Mouse (Mus musculus): Measurements from ENCODE around the gene Gpat2. TPM values are rescaled to one million over a fixed set of nuclear protein-coding genes. Genes with fewer than 3 reads are reported as not detected.
A peak's percentile ranks its signal among the peaks of the same experiment; 100 is the strongest.

Gene Gpat2
- total RNA-seq, 2 experiments from 2014 or later = not detected

DNA sequence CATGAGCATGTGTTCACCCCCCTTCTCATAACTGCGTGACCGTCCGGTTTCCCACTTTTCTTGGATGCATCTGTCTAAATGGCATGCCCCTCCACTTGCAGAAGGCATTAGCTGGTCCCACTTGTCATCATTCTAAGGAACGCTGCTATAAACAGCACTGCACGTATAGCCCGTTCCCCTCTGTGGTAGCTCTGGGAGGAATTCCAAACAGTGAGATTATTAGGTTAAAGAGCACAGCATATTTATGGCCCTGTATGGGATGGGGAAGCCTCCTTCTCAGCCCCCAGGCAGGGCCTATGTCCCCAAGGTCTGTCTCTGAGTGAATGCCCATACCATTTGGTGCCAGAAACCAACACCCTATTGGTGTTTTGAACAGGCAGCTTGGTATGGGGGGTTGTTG lies 13.9 kb upstream of the Gpat2 start:
- intact Hi-C loops (cut with DNase I) = no loop called here
- DNase-seq = no peak
- Histone ChIP-seq H3K27ac (no peak overlapping the region), H3K4me3 (no peak overlapping the region)
- no peak for TF ChIP-seq CTCF (IDR thresholded peaks at IDR 0.05)

DNA sequence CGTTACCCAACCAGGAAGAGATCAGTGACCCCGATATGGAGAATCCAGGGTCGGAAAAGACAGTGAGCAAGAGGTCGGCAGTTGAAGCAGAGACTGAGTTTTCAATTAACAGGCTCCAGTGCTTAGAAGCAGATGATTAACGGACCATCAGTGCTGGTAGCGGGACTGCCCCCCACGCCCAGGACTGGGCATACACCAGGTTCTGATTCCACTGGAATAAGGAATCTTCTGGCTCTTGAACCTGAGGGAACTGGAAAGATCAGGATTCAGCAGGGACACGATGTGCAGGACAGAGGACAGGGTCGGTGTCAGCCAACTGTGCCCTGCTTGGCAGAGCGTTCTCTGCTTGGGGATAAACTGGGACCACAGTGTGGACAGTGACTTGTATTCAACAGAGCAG lies 9.2 kb upstream of the Gpat2 start:
- intact Hi-C loops (cut with DNase I) = no loop called here
- TF ChIP-seq CTCF (IDR thresholded peaks at IDR 0.05) = no peak
- no peak overlapping the region for H3K4me3 ChIP-seq
- DNase-seq = no peak
- H3K27ac ChIP-seq = no peak overlapping the region

DNA sequence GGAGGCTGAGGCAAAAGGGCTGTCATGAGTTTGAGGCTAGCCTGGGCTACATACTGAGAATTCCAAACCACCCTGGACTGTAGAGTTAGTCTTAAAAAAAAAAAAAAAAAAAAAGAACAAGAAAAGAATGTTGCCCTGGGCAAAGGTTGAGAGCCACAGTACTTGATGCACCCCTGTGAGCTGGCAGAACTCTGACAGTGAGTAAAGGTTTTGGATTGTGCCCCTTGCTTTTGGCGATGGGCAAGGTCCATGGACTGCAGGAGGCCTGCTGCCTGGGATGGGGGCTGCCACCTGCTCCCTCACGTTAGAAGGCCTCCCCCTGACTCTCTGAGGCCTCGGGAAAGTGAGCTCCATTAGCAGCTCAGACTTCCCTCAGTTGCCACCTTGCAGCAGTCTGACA lies 8.3 kb upstream of the Gpat2 start:
- no peak for TF ChIP-seq CTCF (IDR thresholded peaks at IDR 0.05)
- H3K27ac ChIP-seq = no peak overlapping the region
- no peak overlapping the region for H3K4me3 ChIP-seq
- no peak for DNase-seq
- intact Hi-C loops (cut with DNase I) = no loop called here

DNA sequence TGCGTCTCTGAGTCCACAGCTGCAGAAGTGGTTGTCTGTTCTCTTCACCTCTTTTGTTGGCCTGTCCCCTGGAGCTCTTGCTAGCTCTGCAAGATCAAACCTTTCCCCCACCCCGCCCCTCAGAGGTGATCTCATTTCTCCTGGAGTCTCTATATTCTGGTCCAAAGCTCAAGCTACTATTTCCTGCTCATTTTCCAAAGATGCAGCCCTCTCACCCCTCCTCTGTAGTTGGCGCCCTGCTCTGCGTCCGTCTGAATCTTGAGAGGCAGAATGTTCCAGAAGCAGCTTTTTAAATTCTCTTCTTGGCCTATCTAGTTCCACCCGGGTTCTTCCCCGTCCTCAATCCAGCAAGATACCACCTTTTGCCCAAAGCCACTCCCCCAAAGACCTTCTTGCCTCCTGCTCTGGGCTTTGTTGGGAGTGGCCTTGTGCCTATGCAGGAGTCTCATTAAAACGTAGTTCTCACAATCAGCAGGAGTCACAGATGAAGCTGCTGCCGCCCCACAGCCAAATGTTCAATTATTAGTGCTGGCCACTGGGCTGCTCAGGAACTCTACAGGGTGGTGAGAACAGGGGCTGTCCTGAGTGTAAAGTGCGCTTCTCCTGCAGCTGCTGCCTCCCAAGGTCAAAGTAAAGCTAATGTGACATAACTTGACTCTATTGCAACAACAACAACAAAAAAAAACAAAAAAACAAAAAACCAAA lies 6.6 kb upstream of the Gpat2 start:
- no peak overlapping the region for H3K4me3 ChIP-seq
- DNase-seq = no peak
- intact Hi-C loops (cut with DNase I) = no loop called here
- TF ChIP-seq CTCF (IDR thresholded peaks at IDR 0.05) = no peak
- H3K27ac ChIP-seq = no peak overlapping the region

DNA sequence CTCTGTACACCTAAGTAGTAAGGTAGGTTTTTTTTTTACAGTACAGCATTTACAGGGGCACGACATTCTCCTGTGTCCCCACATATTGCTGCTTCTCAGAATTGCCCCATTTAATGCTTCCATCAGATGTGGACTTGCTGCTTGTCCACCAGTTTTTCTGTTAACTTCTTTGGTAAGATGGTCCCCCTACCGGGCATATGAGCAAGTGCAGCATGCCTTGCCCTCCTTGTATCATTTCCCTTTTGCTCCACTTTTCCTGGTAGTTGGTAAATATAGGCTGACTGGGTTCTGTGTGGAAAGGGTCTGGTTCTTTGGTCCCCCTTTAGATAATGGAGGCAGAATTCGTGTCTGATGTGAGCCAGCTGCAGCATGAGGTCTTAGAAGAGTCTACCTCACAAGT lies 5.2 kb downstream of the Gpat2 start:
- H3K27ac ChIP-seq = no peak overlapping the region
- intact Hi-C loops (cut with DNase I) = loop anchor here (2.0 kb wide), 1 partner anchor 67 kb away; the partner anchor contains the start of gene Adra2b
- H3K4me3 ChIP-seq = no peak overlapping the region
- peak; percentile 77 for TF ChIP-seq CTCF (IDR thresholded peaks at IDR 0.05)
- peak; percentile 37 for DNase-seq

DNA sequence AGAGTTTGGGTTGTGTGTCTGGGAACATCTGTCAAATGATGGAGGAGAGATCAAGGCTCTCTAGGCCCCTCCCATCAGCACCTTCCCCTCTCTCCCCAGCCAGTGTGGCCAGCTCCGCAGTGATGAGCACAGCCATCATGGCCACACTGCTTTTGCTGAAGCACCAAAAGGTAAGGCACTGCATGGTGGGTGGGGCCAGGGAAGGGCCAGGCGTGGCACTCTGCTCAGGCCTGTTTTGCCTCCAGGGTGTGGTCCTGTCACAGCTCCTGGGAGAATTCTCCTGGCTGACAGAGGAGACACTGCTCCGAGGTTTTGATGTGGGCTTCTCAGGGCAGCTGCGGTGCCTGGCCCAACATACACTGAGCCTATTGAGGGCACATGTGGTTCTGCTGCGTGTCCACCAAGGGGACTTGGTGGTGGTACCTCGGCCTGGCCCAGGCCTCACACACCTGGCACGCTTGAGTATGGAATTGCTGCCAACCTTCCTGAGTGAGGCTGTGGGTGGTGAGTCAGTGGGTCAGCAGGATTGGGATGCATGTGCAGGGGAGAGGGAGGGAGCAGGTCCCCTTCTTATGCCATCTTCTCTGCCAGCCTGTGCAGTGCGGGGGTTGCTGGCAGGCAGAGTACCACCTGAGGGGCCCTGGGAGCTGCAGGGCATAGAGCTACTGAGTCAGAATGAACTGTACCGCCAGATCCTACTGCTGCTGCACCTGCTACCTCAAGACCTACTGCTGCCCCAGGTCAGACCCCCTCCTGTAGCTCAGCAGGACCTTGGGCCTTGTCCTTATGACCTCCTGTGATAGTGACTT lies 8.7 kb downstream of the Gpat2 start:
- no peak for TF ChIP-seq CTCF (IDR thresholded peaks at IDR 0.05)
- DNase-seq = no peak
- Histone ChIP-seq H3K27ac (no peak overlapping the region), H3K4me3 (no peak overlapping the region)
- intact Hi-C loops (cut with DNase I) = no loop called here

DNA sequence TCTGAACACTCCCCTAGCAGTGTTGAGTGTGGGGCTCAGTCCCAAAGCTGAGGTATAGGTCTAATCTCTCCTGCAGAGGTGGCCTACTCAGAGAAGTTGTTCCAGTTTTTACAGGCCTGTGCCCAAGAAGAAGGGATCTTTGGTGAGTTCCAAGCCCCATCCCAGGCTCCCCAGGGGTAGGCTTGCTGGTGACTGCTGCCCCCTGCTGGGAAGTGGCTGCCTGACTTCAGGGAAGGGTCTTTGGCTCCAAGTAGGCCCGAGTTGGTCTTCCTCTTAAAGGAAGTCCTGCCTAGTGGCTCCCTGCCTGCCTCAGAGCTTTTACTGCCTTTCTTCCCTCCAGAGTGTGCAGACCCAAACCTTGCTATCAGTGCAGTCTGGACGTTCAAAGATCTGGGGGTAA lies 10.1 kb downstream of the Gpat2 start:
- TF ChIP-seq CTCF (IDR thresholded peaks at IDR 0.05) = peak; percentile 63
- DNase-seq = peak; percentile 28
- Histone ChIP-seq H3K4me3 (no peak overlapping the region), H3K27ac (no peak overlapping the region)
- intact Hi-C loops (cut with DNase I) = no loop called here

DNA sequence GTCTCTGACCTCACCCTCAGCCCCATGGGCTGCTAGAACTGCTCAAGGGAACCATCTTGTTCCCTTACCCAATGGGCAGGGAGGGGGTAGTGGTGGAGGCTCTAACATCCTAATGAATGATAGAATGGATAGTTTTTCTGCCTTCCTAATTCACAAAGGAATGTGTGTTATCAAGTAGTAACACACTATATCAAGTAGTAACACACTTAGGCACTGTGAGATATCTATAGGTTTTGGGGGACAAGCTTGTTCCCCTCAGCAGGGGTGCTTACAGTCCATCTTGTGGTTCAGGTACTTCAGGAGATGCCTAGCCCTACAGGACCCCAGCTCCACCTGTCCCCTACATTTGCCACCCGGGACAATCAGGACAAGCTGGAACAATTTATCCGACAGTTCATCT lies 10.6 kb downstream of the Gpat2 start:
- Histone ChIP-seq H3K4me3 (no peak overlapping the region), H3K27ac (no peak overlapping the region)
- TF ChIP-seq CTCF (IDR thresholded peaks at IDR 0.05) = no peak
- intact Hi-C loops (cut with DNase I) = no loop called here
- no peak for DNase-seq

DNA sequence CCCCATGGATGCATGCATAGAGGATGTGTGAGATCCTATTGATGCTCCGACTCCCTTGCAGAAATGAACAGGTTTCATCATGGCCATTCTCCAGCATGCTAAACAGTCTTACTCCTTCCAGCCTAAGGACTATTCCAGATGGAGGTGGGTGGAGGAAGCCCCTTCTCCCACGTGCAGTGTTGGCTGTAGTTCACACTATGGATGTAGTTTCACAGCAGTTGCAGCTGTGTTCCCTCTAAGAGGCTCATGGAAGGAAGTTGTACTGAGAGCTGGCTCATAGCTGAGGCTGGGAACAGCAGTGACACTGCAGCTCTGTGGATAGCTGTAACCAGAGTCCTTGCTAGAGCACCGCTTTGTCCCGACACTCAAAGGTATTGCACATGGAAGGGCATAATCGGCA lies 12.7 kb downstream of the Gpat2 start:
- intact Hi-C loops (cut with DNase I) = no loop called here

DNA sequence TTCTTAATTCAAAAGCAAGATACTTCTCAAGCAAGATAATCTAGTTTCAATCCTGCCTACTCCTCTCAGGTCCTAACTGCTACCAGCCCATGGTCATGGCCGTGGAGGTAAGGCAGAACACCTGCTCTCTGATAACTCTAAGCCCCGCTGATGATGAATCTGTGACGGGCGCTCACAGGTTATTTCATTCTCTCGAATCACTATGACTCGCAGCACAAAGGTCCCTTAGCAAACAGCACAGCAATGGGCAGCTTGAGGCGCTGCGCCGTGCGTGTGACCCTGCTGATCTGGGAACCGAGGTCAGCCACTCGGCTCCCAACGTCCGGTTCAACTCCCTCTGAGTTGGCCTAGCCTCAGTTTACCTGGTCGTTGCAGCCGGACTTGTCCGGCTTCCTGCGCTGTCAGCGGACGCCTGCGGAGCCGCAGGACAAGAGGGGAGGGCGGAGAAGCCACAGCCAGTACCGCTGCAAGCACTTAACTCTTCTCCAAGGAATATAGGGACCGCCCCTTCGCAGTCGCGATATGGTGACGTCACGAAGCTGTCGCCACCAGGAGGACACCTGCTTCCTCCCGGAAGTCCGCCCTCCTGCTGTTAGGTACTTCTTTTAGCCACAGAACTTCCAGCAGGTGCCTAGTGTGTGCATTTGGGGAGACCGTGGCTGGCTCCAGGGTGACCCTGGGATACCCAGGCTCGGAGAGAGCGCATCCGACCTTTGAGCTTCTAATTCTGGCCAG lies 19.2 kb downstream of the Gpat2 start, which contains the start of gene Fahd2a:
Gene Fahd2a, minus strand, starts transcription at position 511 of the 735 bp plus-strand sequence.
- peak within 1 kb of the TSS; percentile 85 for H3K27ac ChIP-seq
- peak within 1 kb of the TSS; percentile 78 for H3K4me3 ChIP-seq
- intact Hi-C loops (cut with DNase I) = no loop called here
- DNase-seq = peak; percentile 90
- TF ChIP-seq CTCF (IDR thresholded peaks at IDR 0.05) = no peak

More for the DNA sequence above, 12.7 kb downstream of the Gpat2 start:
- no peak for TF ChIP-seq CTCF (IDR thresholded peaks at IDR 0.05)
- no peak for DNase-seq
- no peak overlapping the region for H3K27ac ChIP-seq
- H3K4me3 ChIP-seq = no peak overlapping the region

DNA sequence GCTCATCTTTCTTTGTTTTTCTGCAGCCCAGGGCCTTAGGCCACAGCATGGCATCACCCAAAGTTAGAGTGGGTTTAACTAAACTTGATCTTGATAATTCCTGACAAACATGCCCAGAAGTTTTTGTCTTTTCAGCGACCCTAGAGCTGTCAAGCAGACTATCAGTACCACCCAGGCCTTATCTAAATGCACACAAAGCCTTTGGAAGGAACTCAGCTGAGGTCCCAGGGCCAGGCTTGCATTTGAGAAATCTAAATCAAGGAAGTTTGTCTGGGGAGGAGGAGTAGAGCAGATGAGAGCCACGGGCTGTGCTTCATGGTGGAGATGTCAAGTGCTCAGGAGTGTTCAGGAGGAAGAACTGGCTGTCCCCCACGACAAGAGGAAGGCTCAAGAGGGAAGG lies 21.8 kb downstream of the Gpat2 start:
- no peak overlapping the region for H3K27ac ChIP-seq
- TF ChIP-seq CTCF (IDR thresholded peaks at IDR 0.05) = no peak
- no peak overlapping the region for H3K4me3 ChIP-seq
- intact Hi-C loops (cut with DNase I) = no loop called here
- no peak for DNase-seq

DNA sequence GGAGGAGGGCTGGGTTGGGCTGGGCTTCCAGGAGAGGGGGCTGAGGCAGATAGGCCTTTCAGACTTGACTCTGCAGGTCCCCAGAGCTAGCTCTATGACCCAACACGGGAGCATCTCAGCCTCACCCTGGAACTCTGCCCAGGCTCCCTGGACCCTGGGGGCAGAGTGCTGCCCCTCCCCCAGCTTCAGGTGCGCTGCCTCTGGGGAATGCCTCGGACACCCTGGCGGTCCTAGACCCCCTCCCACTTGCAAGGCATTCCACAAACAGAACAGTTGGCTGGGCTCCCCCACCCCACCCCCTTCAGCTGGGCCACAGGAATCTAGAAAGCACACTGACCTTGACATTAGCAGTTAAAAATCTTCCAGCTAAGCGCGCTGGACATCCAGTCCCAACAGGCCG lies 24.7 kb downstream of the Gpat2 start:
- no peak for TF ChIP-seq CTCF (IDR thresholded peaks at IDR 0.05)
- DNase-seq = no peak
- Histone ChIP-seq H3K27ac (no peak overlapping the region), H3K4me3 (no peak overlapping the region)
- intact Hi-C loops (cut with DNase I) = no loop called here

DNA sequence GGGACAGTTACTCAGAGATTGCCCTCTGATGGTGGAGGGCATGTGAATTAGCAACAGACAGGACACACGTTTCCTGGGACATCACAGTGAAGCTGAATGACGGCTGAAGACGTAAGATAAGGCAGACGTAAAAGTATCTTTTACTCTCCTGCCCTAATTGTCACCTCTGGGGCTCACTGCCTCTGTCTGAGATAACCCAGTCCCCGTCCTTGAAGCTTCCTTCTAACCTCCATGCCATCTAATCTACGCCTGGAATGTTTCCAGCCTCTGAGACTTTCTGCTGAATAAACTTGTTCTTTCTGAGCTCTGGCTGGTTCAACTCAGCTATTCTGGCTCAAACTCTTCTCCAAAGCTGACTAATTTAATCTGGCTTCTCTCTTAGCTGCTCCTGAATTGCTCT lies 26.7 kb downstream of the Gpat2 start:
- intact Hi-C loops (cut with DNase I) = loop anchor here (2.0 kb wide), 1 partner anchor 89 kb away; the partner anchor contains the start of gene Adra2b
- Histone ChIP-seq H3K27ac (no peak overlapping the region), H3K4me3 (no peak overlapping the region)
- no peak for TF ChIP-seq CTCF (IDR thresholded peaks at IDR 0.05)
- no peak for DNase-seq

All from gastrocnemius, adult 2 months (tissue).